Mouse (Mus musculus) limb, embryonic 14.5 days (tissue): ENCODE results near the gene Lin52. TPM values are rescaled to one million over a fixed set of nuclear protein-coding genes. Genes with fewer than 3 reads are reported as not detected.

ENCODE experiments used
- ATAC-seq: fragments of 200-750 bp; cut with Nextera tagmentation; 2 replicates; pipeline ENCODE4 v1.8.0; 2017; ENCODE audit warnings: low read depth, moderate number of reproducible peaks, moderate TSS enrichment; ENCODE audit not compliant: low FRiP score
- DNase-seq: peaks from one replicate; pipeline ENCODE4 v3.0.0-alpha.2; 2015; ENCODE audit warnings: low spot score
- H3K27ac ChIP-seq: fragments of 300-500 bp; sonication (generic); replicated peaks from 2 replicates; pipeline ENCODE4 v1.5.1; 2014; ENCODE audit warnings: low read depth, mild to moderate bottlenecking, low read length, moderate library complexity, mixed read lengths
- H3K27me3 ChIP-seq: fragments of 300-500 bp; sonication (generic); 2 replicates; pipeline ENCODE4 v1.6.1; 2014; ENCODE audit warnings: low read length, mixed read lengths; ENCODE audit not compliant: control insufficient read depth, insufficient read depth
- H3K36me3 ChIP-seq: fragments of 300-500 bp; sonication (generic); 2 replicates; pipeline ENCODE4 v1.6.1; 2014; ENCODE audit warnings: mild to moderate bottlenecking, low read length, moderate library complexity, mixed read lengths; ENCODE audit not compliant: control insufficient read depth, insufficient read depth
- H3K4me1 ChIP-seq: fragments of 300-500 bp; sonication (generic); 2 replicates; pipeline ENCODE4 v1.6.1; 2014; ENCODE audit warnings: antibody characterized with exemption, low read length, mixed read lengths; ENCODE audit not compliant: control insufficient read depth, insufficient read depth
- H3K4me2 ChIP-seq: fragments of 300-500 bp; sonication (generic); replicated peaks from 2 replicates; pipeline ENCODE4 v1.6.1; 2014; ENCODE audit warnings: low read depth, mild to moderate bottlenecking, low read length, moderate library complexity; ENCODE audit not compliant: severe bottlenecking
- H3K4me3 ChIP-seq: fragments of 300-500 bp; sonication (generic); replicated peaks from 2 replicates; pipeline ENCODE4 v1.5.1; 2014; ENCODE audit warnings: low read length
- H3K9ac ChIP-seq: fragments of 300-500 bp; sonication (generic); 2 replicates; pipeline ENCODE4 v1.6.1; 2014; ENCODE audit warnings: mild to moderate bottlenecking, low read depth, low read length, moderate library complexity; ENCODE audit not compliant: severe bottlenecking
- H3K9me3 ChIP-seq: fragments of 300-500 bp; sonication (generic); 2 replicates; pipeline ENCODE4 v1.6.1; 2016; ENCODE audit warnings: low read length; ENCODE audit not compliant: control insufficient read depth
- POLR2A ChIP-seq: fragments of 200-500 bp; IDR thresholded peaks from 2 replicates; pipeline ENCODE4 v1.8.0; 2012; ENCODE audit warnings: inconsistent platforms, mild to moderate bottlenecking, moderate library complexity, borderline replicate concordance; ENCODE audit not compliant: insufficient read depth, insufficient read length; ENCODE audit errors: extremely low read depth
- WGBS: fragments of 180-500 bp; shearing (Covaris S2); extraction: QIAGEN DNeasy Blood & Tissue Kit; methylation state at CpG from one replicate; pipeline ENCODE4 v1.1.7; 2014; 5-methylcytosine and 5-hydroxymethylcytosine counted together
- polyA plus RNA-seq, 2 experiments: library from polyadenylated mRNA; depleted of rRNA in 1 of 2; stranded (reverse) in 1 of 2; unstranded in 1 of 2; fragments of >200 nt; fragmentation: Nextera tagmentation in 1 of 2; extraction: Ambion mirVana in 1 of 2; gene quantifications; 2 replicates each; pipeline versions ENCODE4 v1.2.1 to v1.2.3; 2012 to 2014

Gene Lin52
- polyA plus RNA-seq, 2 experiments = 17.3 to 17.9 TPM

DNA sequence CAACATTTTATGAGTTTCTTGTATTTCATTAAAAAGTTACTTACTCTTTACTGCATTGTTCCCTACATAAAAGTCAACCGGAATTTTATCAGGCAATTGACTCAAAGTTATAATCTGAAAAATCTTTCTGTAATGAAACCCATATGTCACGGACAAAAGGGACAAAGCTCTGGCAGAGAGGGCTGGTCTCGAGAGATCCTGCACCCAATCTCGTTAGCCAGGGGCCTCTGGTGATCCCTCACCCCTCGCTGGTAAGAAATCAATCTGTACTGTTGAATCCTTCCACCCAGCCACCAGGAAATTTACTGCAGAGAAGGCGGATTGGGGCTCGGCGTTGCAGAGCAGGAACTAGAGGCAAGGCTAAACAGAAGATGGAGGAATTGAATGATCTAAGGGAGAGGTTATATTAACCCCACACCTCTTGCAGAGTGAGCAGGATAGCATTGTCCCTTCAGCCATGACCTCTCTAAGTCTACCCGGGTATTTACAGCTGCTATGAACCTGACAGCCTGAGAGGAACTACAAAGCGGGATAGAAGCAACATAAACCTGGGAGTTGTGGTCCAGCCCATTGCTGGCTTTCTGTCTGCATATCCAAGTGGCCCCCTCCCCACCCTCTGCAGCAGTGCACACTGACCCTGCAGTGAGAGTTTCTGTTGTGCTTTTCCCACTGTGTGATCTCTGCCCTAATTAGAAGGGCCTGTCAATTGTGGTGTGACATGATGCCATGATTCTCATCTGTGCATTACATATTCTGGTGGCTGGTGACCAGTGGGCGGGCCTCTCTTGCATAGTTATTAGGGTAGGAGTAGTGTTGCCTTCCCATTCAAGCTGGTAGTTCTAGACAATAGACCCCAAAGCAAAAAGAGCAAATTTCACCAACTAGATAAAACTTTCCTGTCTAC is 73.2 kb downstream of the Lin52 start:
- Histone ChIP-seq H3K27me3 (no peaks in the 10 kb centered on the region), H3K27ac (peak overlapping the region; percentile 72), H3K4me3 (no peak overlapping the region), H3K4me2 (0 out of 2 replicates have a peak overlapping the region, but pooled peaks have one; percentile 5), H3K9ac (no peak overlapping the region), H3K4me1 (peaks cover 15% of the 10 kb centered on the region), H3K36me3 (0 out of 2 replicates have a peak, but pooled peaks cover 3% of the 10 kb centered on the region), H3K9me3 (no peaks in the 10 kb centered on the region)
- DNase-seq = peak; percentile 51
- WGBS = 30% methylated on average over 11 of the region's 11 CpGs
- no peak for TF ChIP-seq POLR2A
- ATAC-seq = 0 out of 2 replicates have a peak, but pooled peaks have one; percentile 44

DNA sequence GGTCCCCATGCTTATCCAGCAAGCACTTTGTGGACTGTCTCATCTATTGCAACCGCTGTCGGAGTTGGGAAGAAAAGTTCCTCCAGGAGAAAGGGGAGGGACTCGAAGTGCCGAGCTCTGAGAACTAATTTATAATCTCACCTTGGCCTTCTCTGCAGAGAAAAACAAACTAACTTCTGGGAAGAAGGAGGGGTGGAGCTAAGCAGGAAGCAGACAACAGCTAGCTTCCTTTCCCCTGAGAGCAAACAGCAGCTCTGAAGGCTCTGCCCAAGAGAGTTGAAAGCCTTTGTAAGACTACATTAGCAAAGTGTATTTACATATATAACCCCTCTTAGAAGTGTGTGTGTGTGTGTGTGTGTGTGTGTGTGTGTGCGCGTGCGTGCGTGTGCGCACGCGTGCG is 74.2 kb downstream of the Lin52 start:
- ATAC-seq (no peak), DNase-seq (no peak)
- Histone ChIP-seq H3K27me3 (no peaks in the 10 kb centered on the region), H3K9ac (no peak overlapping the region), H3K36me3 (0 out of 2 replicates have a peak, but pooled peaks cover 3% of the 10 kb centered on the region), H3K4me3 (no peak overlapping the region), H3K27ac (no peak overlapping the region), H3K9me3 (no peaks in the 10 kb centered on the region), H3K4me2 (no peak overlapping the region), H3K4me1 (peaks cover 15% of the 10 kb centered on the region)
- TF ChIP-seq POLR2A = no peak
- 85% methylated on average over 12 of the region's 12 CpGs for WGBS

DNA sequence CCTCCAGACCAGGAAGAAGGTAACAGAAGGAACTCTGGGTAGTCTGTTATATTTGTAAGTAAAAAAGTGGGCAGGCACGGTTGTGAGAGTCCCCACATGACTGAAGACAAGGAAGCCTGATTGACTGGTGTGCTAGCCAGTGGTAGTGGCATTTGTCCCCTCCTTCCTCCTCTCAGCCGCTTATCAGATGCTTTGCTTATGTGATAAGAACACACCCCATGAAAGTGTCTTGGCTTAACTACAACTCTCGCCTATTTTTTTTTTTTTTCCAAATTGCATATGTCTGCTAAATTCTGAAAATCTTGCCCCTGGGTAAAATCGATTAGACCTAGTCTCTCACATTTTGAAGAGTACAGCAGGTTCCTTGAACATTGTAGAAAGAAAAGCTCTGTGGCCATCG is 79.2 kb downstream of the Lin52 start:
- Histone ChIP-seq H3K9ac (no peak overlapping the region), H3K4me2 (no peak overlapping the region), H3K36me3 (peaks cover 11% of the 10 kb centered on the region), H3K27ac (no peak overlapping the region), H3K4me3 (no peak overlapping the region), H3K9me3 (no peaks in the 10 kb centered on the region), H3K4me1 (no peaks in the 10 kb centered on the region), H3K27me3 (no peaks in the 10 kb centered on the region)
- DNase-seq (no peak), ATAC-seq (no peak)
- 86% methylated on average over 5 of the region's 5 CpGs for WGBS
- TF ChIP-seq POLR2A = no peak

DNA sequence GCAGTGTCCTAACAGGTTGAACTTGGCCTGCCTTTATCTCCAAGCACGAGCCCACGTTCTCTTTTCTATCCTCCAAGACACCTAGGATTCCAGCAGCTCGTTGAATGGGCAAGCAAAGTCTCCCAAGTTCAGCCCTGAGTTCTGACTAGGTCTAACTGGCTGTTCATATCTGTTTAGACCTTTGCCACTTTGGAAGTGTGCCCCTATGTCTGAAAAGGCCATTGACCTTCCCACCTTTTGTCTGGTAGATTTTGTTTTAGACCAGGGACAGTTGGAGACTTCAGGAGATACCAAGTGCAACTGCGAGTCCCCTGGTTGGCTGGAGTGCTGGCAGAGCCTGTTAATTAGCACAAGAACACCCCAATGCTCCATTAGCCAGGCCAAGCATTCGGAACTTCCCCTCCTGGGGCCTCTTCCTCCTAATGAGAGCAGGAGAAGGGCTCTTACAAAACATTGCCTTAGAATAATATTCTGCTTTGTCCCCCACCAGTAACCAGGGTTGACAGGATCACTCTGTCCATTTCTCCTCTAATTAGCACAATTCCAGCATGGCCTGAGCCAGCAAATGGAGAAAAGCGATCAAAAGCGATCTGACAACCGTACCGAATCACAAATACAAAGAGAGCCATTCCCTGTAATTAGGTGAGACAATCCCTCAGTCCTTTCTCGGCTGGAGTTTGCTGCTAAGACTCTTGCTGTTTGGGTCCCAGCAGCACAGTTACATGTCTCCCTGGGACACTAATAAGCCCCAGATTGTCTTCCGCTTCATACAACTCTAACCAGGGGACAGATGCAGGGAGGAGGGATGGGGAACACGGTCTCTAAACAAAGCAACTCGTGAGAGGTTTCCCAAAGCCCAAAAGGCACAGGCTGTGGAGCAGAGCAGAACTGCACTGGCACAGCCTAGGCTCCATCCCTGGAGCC is 80.9 kb downstream of the Lin52 start:
- no peaks in the 10 kb centered on the region for H3K4me1 ChIP-seq
- no peak overlapping the region for H3K4me3 ChIP-seq
- H3K36me3 ChIP-seq = peaks cover 11% of the 10 kb centered on the region
- no peak overlapping the region for H3K4me2 ChIP-seq
- no peak for ATAC-seq
- TF ChIP-seq POLR2A = no peak
- H3K27ac ChIP-seq = no peak overlapping the region
- 59% methylated on average over 13 of the region's 13 CpGs for WGBS
- no peaks in the 10 kb centered on the region for H3K27me3 ChIP-seq
- DNase-seq = no peak
- H3K9ac ChIP-seq = no peak overlapping the region
- no peaks in the 10 kb centered on the region for H3K9me3 ChIP-seq

DNA sequence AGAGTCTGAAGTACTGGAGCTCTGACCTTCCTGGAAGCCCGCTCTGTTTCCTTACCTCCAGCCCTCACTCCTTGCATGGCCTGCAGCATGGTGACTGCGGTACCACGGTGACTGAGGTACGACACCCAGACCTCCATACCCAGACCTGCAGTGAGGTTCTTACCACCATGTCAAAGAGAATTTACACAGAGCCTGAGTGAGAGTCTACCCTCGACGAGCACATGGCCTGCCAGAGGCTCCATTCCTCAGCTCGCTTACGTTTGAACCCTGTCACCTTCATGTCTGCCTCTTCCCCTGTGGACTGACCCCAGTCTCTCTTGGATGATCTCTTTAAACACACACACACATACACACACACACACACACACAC is 81.6 kb downstream of the Lin52 start:
- no peaks in the 10 kb centered on the region for H3K4me1 ChIP-seq
- TF ChIP-seq POLR2A = no peak
- no peaks in the 10 kb centered on the region for H3K27me3 ChIP-seq
- H3K9ac ChIP-seq = no peak overlapping the region
- H3K9me3 ChIP-seq = no peaks in the 10 kb centered on the region
- H3K4me3 ChIP-seq = no peak overlapping the region
- 88% methylated on average over 8 of the region's 8 CpGs for WGBS
- no peak overlapping the region for H3K4me2 ChIP-seq
- ATAC-seq (no peak), DNase-seq (no peak)
- no peak overlapping the region for H3K27ac ChIP-seq
- peaks cover 11% of the 10 kb centered on the region for H3K36me3 ChIP-seq
